Mouse (Mus musculus) bone marrow macrophage, adult 2 months (primary cell): Measurements from ENCODE around the gene Esd. TPM values are rescaled to one million over a fixed set of nuclear protein-coding genes. Genes with fewer than 3 reads are reported as not detected.

Experiments
- H3K27ac ChIP-seq: 2 replicates; pipeline ENCODE4 v1.5.1; 2012; ENCODE audit warnings: low read depth, low read length; ENCODE audit not compliant: insufficient read depth
- H3K4me1 ChIP-seq: 2 replicates; pipeline ENCODE4 v1.6.1; 2012; ENCODE audit warnings: low read length; ENCODE audit not compliant: control insufficient read depth, insufficient read depth
- H3K4me3 ChIP-seq: 2 replicates; pipeline ENCODE4 v1.5.1; 2012; ENCODE audit warnings: mild to moderate bottlenecking, low read length, moderate library complexity; ENCODE audit not compliant: insufficient read depth
- CTCF ChIP-seq: IDR thresholded peaks from 2 replicates; pipeline ENCODE4 v1.5.1; 2012; ENCODE audit warnings: low read depth, mild to moderate bottlenecking, low read length, moderate library complexity
- POLR2A ChIP-seq: IDR thresholded peaks from 2 replicates; pipeline ENCODE4 v1.6.1; 2012; ENCODE audit warnings: mild to moderate bottlenecking, low read depth, low read length, borderline replicate concordance
- polyA plus RNA-seq: library from polyadenylated mRNA; stranded (reverse); fragments of >200 nt; gene quantifications from 2 replicates; pipeline ENCODE4 v1.2.4, GENCODE M21; 2012; ENCODE audit not compliant: missing spikeins, insufficient read depth, insufficient read length

The Esd gene
- polyA plus RNA-seq, 1 experiment = 370 TPM

DNA sequence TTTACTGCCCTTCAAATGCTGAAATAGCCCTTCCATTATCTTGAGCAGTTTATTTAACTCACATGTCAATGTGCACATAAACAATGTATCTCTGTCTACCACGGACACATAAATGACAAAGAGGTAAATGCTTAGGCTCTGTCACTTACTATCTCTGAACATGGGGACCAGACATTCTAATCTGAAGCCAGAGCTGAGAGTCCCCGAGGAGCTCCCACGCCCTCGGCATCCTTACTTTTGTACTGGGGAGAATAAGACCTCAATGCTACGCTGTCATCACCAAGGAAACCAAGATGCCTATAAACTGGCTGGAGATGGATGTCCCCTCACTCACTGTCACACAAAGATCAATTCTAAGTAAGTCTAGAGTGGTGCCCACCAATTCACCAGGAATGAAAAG, 58.4 kb downstream of the Esd start:
- 0 out of 2 replicates have a peak, but pooled peaks cover 5% of the 10 kb centered on the region for H3K4me1 ChIP-seq
- no peak overlapping the region for H3K4me3 ChIP-seq
- TF ChIP-seq CTCF (no peak), POLR2A (no peak)
- no peak overlapping the region for H3K27ac ChIP-seq

DNA sequence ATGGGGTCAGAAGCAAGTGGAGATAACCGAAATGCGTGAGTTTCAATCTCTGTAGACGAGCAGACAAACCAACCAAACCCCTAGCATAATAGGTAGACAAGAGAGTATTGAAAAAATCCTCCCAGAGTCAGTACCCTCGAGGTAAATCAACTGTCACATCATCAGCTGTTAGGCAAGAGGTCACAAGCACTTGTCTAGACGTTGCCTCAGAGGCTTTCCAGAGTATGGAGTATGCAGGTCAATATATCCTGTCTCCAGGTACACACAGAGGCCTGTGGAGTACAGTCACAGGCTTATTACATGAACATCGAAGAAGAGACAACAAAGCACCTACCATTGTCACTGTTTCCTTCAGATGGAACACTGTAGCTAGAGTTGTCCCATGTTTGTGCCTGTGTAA, 60.7 kb downstream of the Esd start:
- H3K4me1 ChIP-seq = peaks cover 16% of the 10 kb centered on the region
- no peak overlapping the region for H3K27ac ChIP-seq
- no peak overlapping the region for H3K4me3 ChIP-seq
- TF ChIP-seq POLR2A (no peak), CTCF (no peak)

DNA sequence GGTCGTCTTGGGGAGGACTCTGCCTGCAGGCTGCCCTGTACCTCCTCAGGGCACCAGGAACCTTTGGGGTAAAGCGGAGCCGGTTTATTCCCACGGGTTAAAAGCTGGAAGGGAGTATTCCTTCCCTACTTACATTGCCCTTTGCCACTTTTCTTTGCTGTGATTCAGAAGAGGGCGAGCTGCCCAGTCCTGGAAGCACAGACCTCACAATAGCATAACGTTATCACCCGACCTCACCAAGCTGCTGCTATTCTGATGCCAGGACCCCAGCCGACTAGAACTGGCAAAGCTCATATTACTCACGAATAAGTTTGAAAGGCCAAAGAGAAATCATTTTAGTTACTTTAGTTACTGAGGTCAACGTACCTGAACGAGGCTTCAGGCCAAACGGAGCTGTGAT, 62.8 kb downstream of the Esd start:
- H3K4me1 ChIP-seq = peaks cover 20% of the 10 kb centered on the region
- TF ChIP-seq POLR2A (no peak), CTCF (no peak)
- H3K27ac ChIP-seq = no peak overlapping the region
- H3K4me3 ChIP-seq = no peak overlapping the region

DNA sequence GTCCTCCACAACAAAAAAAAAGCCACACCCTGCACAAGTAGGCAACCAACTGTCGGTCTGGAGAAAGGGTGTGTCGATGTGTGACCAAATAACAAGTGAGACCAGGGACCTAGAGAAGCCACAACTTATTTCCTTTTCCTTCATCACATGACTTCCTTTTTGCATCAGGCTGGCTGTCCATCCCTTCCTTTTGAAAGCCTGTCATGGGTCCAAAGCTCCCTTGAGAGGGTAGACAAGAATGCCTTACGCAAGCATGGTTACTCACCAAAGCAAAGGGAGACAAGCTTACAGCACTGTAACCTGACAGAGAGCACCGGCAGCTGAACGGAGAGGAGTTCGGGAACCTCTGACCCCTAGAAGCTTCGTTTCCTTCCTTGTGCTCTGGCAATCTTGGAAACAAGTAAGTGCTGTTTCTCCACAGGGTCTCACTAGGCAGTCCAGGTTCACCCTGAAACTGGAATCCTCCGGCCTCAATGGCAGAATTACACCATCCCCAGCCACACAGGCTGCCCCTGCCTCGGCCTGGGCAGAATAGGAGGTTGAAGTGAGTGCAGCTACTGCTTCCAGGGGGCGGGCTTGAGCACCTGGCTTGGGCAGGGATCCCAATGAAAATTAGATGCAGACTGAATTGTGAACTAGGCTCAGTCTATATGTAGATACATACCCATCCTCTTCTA, 65.4 kb downstream of the Esd start:
- Histone ChIP-seq H3K27ac (peak overlapping the region; percentile 65), H3K4me1 (peaks cover 20% of the 10 kb centered on the region), H3K4me3 (no peak overlapping the region)
- TF ChIP-seq POLR2A (no peak), CTCF (no peak)

DNA sequence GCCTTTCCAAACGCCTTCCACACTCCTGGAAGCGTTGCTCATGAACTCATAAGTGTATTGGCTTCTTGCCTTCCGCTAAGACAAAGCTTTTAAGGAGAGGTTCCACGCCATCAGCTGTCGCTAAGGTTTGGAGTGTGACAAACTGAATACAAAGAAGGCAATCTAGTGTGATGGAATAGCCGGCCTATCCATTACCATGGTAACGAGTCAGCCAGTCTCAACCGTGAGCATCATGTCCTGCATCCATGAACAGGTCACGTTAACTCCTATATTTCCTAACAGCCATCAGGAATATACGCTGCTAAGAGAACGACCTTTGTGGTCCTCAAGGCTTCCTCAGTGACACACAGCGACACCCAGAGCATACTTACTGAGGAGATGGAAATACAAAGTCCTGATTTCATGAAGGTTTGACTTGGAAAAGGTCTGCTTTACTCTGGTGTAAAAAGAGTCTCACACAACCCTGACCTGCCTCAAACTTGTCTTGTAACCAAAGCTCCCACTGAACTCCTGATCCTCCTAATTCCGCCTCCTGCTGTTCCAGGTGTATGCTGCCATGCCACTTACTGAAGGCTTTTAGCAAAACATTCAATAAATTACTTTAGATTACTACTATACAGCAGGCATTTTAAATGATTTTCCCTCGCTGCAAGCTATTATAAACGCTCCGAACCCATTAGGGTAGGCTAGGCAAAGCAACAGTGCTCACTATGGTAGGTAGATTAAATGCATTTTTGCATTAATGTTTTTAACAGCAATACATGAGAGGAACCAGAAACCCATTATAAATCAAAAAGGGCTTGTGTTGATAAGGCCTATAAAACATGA, 66.2 kb downstream of the Esd start:
- no peak overlapping the region for H3K27ac ChIP-seq
- TF ChIP-seq POLR2A (no peak), CTCF (no peak)

More for the DNA sequence above, 66.2 kb downstream of the Esd start:
- Histone ChIP-seq H3K4me3 (no peak overlapping the region), H3K4me1 (peaks cover 16% of the 10 kb centered on the region)

Other genes with a start within 250 kb of the Esd start
- 0.19 and 0.47 TPM in 2 replicates for gene Htr2a, start 91.5 kb upstream of the Esd start, polyA plus RNA-seq
- gene Lrch1, start 215.6 kb downstream of the Esd start, polyA plus RNA-seq = 21.3 and 21.8 TPM in 2 replicates